14 mouse cellular contexts compared by ENCODE assay signal in the genomic region with DNA sequence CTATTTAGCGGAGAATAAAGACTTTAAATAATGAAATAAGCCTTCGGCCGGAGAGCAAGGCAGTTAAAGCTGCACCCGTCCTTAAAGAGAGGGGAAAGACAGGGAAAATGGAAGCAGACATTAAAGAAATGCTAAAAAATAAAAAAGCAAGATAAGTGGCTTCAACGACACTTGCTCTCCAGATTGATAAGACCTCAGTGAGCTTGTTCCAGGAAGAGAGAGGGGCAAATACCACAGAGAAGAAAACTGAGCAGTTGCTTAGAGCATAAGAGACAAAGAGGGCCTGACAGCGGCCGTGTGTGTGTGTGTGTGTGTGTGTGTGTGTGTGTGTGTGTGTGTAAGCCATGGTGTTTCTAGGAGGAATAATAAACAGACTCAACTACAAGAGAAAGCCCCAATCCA.
DNase-seq lines count a peak whose midpoint lies in the region; ATAC-seq lines count a peak whose summit lies in the region.
"Had no signal": no experiment of that assay in that cellular context is flagged by ENCODE, and none has a peak within 500 bp of the region (broad histone marks: within the 10 kb centered on the region; RNA-seq: fewer than 3 reads in every experiment).

No protein-coding gene starts in this region.

- no peaks in the 10 kb centered on the region for H3K27me3 ChIP-seq in liver, embryonic 11.5 days (replicated peaks; ENCODE audit: control insufficient read depth, insufficient read depth, low read length)
- no peaks in the 10 kb centered on the region for H3K27me3 ChIP-seq in forebrain, embryonic 10.5 days (ENCODE audit: poor library complexity, severe bottlenecking)
- no peaks in the 10 kb centered on the region for H3K27me3 ChIP-seq in midbrain, embryonic 12.5 days
- H3K27me3 ChIP-seq: embryonic facial prominence, embryonic 15.5 days; heart, embryonic 13.5 days had no signal

- no peak overlapping the region for H3K4me3 ChIP-seq in liver, embryonic 11.5 days (ENCODE audit: low read depth, low read length)
- no peak overlapping the region for H3K4me3 ChIP-seq in forebrain, embryonic 10.5 days
- H3K4me3 ChIP-seq in midbrain, embryonic 12.5 days: no peak overlapping the region
- H3K4me3 ChIP-seq: embryonic facial prominence, embryonic 15.5 days; gastrocnemius, adult 2 months; heart, embryonic 13.5 days had no signal

- H3K4me2 ChIP-seq in liver, embryonic 11.5 days: no peak overlapping the region
- no peak overlapping the region; the same call in 1 of the 2 replicates for H3K4me2 ChIP-seq in midbrain, embryonic 12.5 days (replicated peaks)
- H3K4me2 ChIP-seq: embryonic facial prominence, embryonic 15.5 days; heart, embryonic 13.5 days had no signal

- peaks cover 4% of the 10 kb centered on the region; the same call in 1 of the 2 replicates for H3K4me1 ChIP-seq in liver, embryonic 11.5 days (replicated peaks; ENCODE audit: control insufficient read depth, insufficient read depth, low read length)
- peaks cover 26% of the 10 kb centered on the region for H3K4me1 ChIP-seq in forebrain, embryonic 10.5 days
- peaks cover 16% of the 10 kb centered on the region for H3K4me1 ChIP-seq in midbrain, embryonic 12.5 days
- H3K4me1 ChIP-seq: embryonic facial prominence, embryonic 15.5 days had no signal

- no peak overlapping the region for H3K9ac ChIP-seq in liver, embryonic 11.5 days (ENCODE audit: low read depth, low read length)
- no peak overlapping the region for H3K9ac ChIP-seq in midbrain, embryonic 12.5 days (replicated peaks)
- H3K9ac ChIP-seq: embryonic facial prominence, embryonic 15.5 days; heart, embryonic 13.5 days had no signal

- 54% methylated on average over 7 of the region's 7 CpGs for WGBS in liver, embryonic 11.5 days
- 67% methylated on average over 7 of the region's 7 CpGs for WGBS in forebrain, embryonic 10.5 days
- 46% methylated on average over 7 of the region's 7 CpGs for WGBS in midbrain, embryonic 12.5 days

- no peaks in the 10 kb centered on the region for H3K9me3 ChIP-seq in liver, embryonic 11.5 days (ENCODE audit: control insufficient read depth, low read length)
- H3K9me3 ChIP-seq in forebrain, embryonic 10.5 days: no peaks in the 10 kb centered on the region
- H3K9me3 ChIP-seq in midbrain, embryonic 12.5 days: no peaks in the 10 kb centered on the region
- H3K9me3 ChIP-seq: embryonic facial prominence, embryonic 15.5 days had no signal

- H3K27ac ChIP-seq in liver, embryonic 11.5 days (ENCODE audit: low read depth, low read length): no peak overlapping the region
- peak overlapping the region; percentile 52 for H3K27ac ChIP-seq in forebrain, embryonic 10.5 days
- no peak overlapping the region for H3K27ac ChIP-seq in midbrain, embryonic 12.5 days (replicated peaks)
- H3K27ac ChIP-seq: embryonic facial prominence, embryonic 15.5 days; gastrocnemius, adult 2 months; heart, embryonic 13.5 days; macrophage had no signal

- peak; percentile 65; the same call in 1 of the 2 replicates for ATAC-seq in liver, embryonic 11.5 days (replicated peaks; ENCODE audit: low FRiP score)
- peak; percentile 44; the same call in 1 of the 2 replicates for ATAC-seq in midbrain, embryonic 12.5 days (ENCODE audit: low FRiP score, low read depth)
- ATAC-seq: inflammation-experienced regulatory T-cells, adult 6 months had no signal

- no peaks in the 10 kb centered on the region for H3K36me3 ChIP-seq in liver, embryonic 11.5 days (ENCODE audit: control insufficient read depth, insufficient read depth, low read length)
- no peaks in the 10 kb centered on the region for H3K36me3 ChIP-seq in forebrain, embryonic 10.5 days (replicated peaks)
- no peaks in the 10 kb centered on the region for H3K36me3 ChIP-seq in midbrain, embryonic 12.5 days
- H3K36me3 ChIP-seq: embryonic facial prominence, embryonic 15.5 days; heart, embryonic 13.5 days had no signal

- peak; percentile 36 for DNase-seq in heart, adult 11 months
- no peak for DNase-seq in heart, adult 18-20 months
- no peak for DNase-seq in liver, embryonic 11.5 days (ENCODE audit: low spot score)
- no peak for DNase-seq in liver
- no peak for DNase-seq in forebrain, embryonic 10.5 days (ENCODE audit: extremely low spot score, low spot score)
- DNase-seq in thymus, postnatal 4 days: no peak
- DNase-seq in left cerebral cortex, adult 11 months (ENCODE audit: low spot score): no peak
- DNase-seq: cerebellum, adult 9-10 months; gastrocnemius, adult 2 months had no signal
